Mouse (Mus musculus): Measurements from ENCODE around the gene Olfr678. TPM values are rescaled to one million over a fixed set of nuclear protein-coding genes. Genes with fewer than 3 reads are reported as not detected.
"Not testable (repeated sequence)": the region's sequence is repeated elsewhere in the genome, so short reads cannot be mapped to it uniquely, and the experiment has no call there.

Olfr678 gene
- not detected for total RNA-seq (2021)
- long read RNA-seq, result 0 reads

GRCm38 (mm10) chr7:105064175-105064574 lies at the start of gene Olfr678:
Gene Olfr678 (plus strand): TSS chr7:105064475.
- no peak for DNase-seq (ENCODE audit: low spot score in 2 of 2)

DNA sequence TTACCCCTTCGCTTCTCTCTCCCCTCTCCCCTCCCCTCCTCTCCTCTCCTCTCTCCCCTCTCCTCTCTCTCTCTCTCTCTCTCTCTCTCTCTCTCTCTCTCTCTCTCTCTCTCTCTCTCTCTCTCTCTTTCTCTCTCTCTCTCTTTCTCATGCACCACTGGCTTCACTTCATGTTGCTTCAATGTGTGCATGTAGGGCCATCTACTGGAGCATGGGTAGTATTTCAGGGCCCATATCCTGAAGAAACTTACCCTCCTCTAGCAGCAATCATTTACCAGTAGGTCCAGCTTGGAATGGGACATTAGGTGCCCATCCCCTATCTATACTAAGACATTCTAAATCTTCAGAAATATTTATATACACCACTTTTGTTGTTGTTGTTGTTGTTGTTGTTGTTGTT lies 41.7 kb upstream of the Olfr678 start:
- DNase-seq (ENCODE audit: low spot score in 2 of 2), result no peak

DNA sequence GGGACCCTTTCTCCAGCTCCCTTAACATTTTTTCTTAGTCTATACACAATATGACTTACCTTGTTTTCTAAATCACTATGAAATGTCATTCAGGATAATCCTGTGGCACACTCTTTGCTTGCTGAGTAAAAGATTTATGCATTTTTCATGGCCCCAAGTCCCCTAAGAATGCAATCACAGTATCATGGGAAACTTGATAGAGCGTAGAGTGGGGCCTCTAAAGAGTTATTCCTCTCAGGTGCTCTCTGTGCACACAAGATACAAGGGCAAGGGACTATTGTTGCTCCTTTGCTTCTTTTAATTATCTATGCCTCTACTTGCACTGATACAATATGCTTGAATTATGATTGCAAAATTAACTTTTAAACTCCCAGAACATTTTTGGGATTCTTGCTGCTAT lies 35.9 kb upstream of the Olfr678 start, which contains the start of gene Olfr675:
TSS of gene Olfr675 (minus strand) at position 101 of the 400 bp plus-strand sequence.
- DNase-seq (ENCODE audit: low spot score in 2 of 2), result no peak

- no peak for DNase-seq (ENCODE audit: low spot score in 2 of 2)
Observed at GRCm38 (mm10) chr7:105032398-105032797, 31.9 kb upstream of the Olfr678 start, which contains the start of gene Olfr676. Gene Olfr676 (plus strand): TSS chr7:105032698.

DNA sequence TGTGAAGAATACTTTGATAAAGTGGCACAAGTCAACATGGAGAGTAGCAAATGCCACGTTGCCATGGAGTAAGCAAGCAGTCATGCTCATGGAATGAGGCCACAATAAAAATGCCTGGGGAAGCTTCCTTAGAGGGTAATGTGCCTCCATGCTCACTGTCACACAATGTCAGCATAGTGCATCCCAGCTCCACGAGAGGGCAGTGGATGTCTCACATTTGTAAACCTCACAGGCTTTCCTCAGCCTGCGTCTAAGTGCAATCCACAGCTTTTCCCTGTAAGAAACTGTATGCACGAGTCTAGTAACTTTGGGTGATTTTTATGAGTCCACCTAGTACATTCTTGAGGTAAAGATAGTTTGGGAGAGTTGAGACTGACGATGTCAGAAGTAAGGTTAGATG lies 30.4 kb upstream of the Olfr678 start:
- not testable (repeated sequence) for DNase-seq (ENCODE audit: low spot score in 2 of 2)

DNA sequence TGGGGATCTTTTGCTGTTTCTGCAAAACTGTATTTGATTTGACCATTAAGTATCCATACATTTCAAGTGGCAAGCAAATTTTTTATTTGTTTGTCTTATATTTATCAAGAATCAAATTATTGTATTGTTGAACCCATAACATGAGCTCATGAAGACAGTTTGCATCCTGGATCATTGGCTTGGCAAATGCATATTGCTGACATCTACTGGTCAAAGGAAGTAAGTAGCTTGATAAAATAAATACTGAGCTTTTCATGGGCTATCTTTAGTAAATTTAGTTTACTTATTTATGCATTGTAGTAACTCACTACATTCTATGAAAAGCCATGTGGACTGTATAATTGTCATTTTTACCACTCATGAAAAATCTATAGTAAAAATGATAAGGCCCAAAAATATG lies 5.3 kb upstream of the Olfr678 start:
- no peak for DNase-seq (ENCODE audit: low spot score in 2 of 2)

GRCm38 (mm10) chr7:105080905-105081304 lies 16.6 kb downstream of the Olfr678 start, which contains the start of gene Olfr679:
Gene Olfr679 (plus strand): TSS chr7:105081205.
- no peak for DNase-seq (ENCODE audit: low spot score in 2 of 2)

DNA sequence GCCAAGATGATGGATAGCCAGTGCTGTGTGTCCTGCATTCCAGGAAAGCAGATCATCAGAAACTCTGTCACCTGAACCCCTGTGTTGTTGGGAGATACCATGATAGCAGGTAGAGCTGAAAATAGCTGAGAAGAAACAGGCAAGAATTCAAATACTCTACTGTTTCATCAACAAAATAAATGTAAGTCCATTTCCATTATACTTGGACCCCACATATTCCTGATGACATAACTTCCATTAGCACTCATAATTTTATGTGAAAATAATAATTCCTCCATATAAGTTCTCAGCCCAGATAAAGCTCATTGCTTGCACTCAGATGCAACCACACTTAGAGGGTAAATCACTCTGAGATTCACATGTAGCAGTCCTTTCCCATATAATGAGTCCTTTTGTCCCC lies 28.4 kb downstream of the Olfr678 start, which contains the start of gene Olfr680-ps1:
TSS of gene Olfr680-ps1 (minus strand) at position 101 of the 400 bp plus-strand sequence.
- not testable (repeated sequence) for DNase-seq (ENCODE audit: low spot score in 2 of 2)

DNA sequence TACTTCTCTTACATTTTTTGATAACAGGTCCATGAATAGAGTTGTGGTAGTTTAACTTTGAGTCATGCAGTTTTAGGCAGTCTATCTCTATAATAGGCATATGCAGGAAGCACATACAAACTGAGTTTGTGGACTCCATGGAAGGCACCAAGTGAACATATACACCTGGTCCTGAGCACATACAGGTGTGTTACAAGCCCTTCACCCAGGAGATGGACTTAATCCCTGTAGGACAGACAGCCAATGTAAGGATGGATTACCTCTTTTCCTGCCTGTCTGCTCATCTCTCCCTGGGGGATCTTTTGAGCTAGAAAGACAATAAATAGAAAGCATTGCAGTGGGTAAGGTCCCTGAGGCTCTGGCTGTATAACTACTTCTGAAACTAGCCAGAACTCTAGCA lies 52.3 kb downstream of the Olfr678 start, which contains the start of gene Olfr681:
TSS of gene Olfr681 (plus strand) at position 301 of the 400 bp plus-strand sequence.
- no peak for DNase-seq (ENCODE audit: low spot score in 2 of 2)

Other genes with a start within 250 kb of the Olfr678 start
- not detected for gene Usp17lb, start 221.9 kb upstream of the Olfr678 start, total RNA-seq (2021)
- gene Usp17la, start 207.5 kb upstream of the Olfr678 start, total RNA-seq (2021), result not detected
- not detected for gene Olfr665, start 186.4 kb upstream of the Olfr678 start, total RNA-seq (2021)
- not detected for gene Olfr666, start 168.5 kb upstream of the Olfr678 start, total RNA-seq (2021)
- gene Olfr667, start 143.0 kb upstream of the Olfr678 start, total RNA-seq (2021), result not detected
- gene Olfr668, start 136.4 kb upstream of the Olfr678 start, total RNA-seq (2021), result not detected
- gene Olfr669, start 130.2 kb upstream of the Olfr678 start, total RNA-seq (2021), result not detected
- gene Olfr670, start 101.9 kb upstream of the Olfr678 start, total RNA-seq (2021), result not detected
- not detected for gene Olfr671, start 85.3 kb upstream of the Olfr678 start, total RNA-seq (2021)
- not detected for gene Olfr672, start 62.4 kb upstream of the Olfr678 start, total RNA-seq (2021)
- not detected for gene Olfr675, start 36.0 kb upstream of the Olfr678 start, total RNA-seq (2021)
- gene Olfr676, start 31.8 kb upstream of the Olfr678 start, total RNA-seq (2021), result not detected
- gene Olfr677, start 13.1 kb upstream of the Olfr678 start, total RNA-seq (2021), result not detected
- not detected for gene Olfr679, start 16.7 kb downstream of the Olfr678 start, total RNA-seq (2021)
- gene Olfr680-ps1, start 28.3 kb downstream of the Olfr678 start, total RNA-seq (2021), result not detected
- gene Olfr681, start 52.4 kb downstream of the Olfr678 start, total RNA-seq (2021), result not detected
- gene Olfr683, start 82.5 kb downstream of the Olfr678 start, total RNA-seq (2021), result not detected
- not detected for gene Olfr684, start 99.2 kb downstream of the Olfr678 start, total RNA-seq (2021)
- gene Olfr685, start 121.5 kb downstream of the Olfr678 start, total RNA-seq (2021), result not detected
- gene Olfr686, start 143.0 kb downstream of the Olfr678 start, total RNA-seq (2021), result not detected
- gene Olfr688, start 223.6 kb downstream of the Olfr678 start, total RNA-seq (2021), result not detected
- gene Olfr689, start 246.7 kb downstream of the Olfr678 start, total RNA-seq (2021), result not detected